Mouse (Mus musculus) cortical plate, adult 2 months (tissue): ENCODE results near the gene Tmem251.

ENCODE experiments used
- CTCF ChIP-seq: fragments of 200-500 bp; IDR thresholded peaks from 2 replicates; pipeline ENCODE4 v1.5.1; 2011; ENCODE audit warnings: mild to moderate bottlenecking, control low read depth, low read length; ENCODE audit not compliant: insufficient read depth; ENCODE audit errors: extremely low read depth
- POLR2A ChIP-seq: fragments of 200-500 bp; IDR thresholded peaks from 2 replicates; pipeline ENCODE4 v1.6.1; 2011; ENCODE audit warnings: mild to moderate bottlenecking, low read length, control low read depth; ENCODE audit not compliant: insufficient read depth; ENCODE audit errors: extremely low read depth

GRCm38 (mm10) chr12:102772676-102773075, 29.1 kb downstream of the Tmem251 start:
- TF ChIP-seq CTCF: no peak
- no peak for TF ChIP-seq POLR2A
